Mouse (Mus musculus) heart, adult 2 months (tissue): ENCODE measurements at regions not wholly inside any gene's neighbourhood (a gene's known extent, or its start where the extent isn't known, plus 50 kb on each side); places are given as distances from the start of the nearest gene placed in this dataset.

Experiments used
- DNase-seq, 2 experiments: peaks; one replicate each; pipeline ENCODE4 v3.0.0; 2021
- H3K27ac ChIP-seq: fragments of 200-600 bp; 2 replicates; pipeline ENCODE4 v1.8.1; 2022
- H3K27me3 ChIP-seq: fragments of 200-500 bp; 2 replicates; pipeline ENCODE4 v1.6.1; 2012; ENCODE audit warnings: mild to moderate bottlenecking, low read length, inconsistent platforms, mixed read lengths; ENCODE audit not compliant: control insufficient read depth, insufficient read depth
- H3K36me3 ChIP-seq: fragments of 200-500 bp; 2 replicates; pipeline ENCODE4 v1.6.1; 2012; ENCODE audit warnings: low read length, inconsistent platforms; ENCODE audit not compliant: control insufficient read depth, insufficient read depth
- H3K4me1 ChIP-seq: fragments of 200-500 bp; 2 replicates; pipeline ENCODE4 v1.6.1; 2011; ENCODE audit warnings: low read length; ENCODE audit not compliant: control insufficient read depth, insufficient read depth
- H3K4me3 ChIP-seq: fragments of 200-600 bp; 2 replicates; pipeline ENCODE4 v1.8.1; 2022
- H3K79me2 ChIP-seq: fragments of 200-500 bp; replicated peaks from 2 replicates; pipeline ENCODE4 v1.6.1; 2012; ENCODE audit warnings: mild to moderate bottlenecking, inconsistent platforms, low read length, moderate library complexity, mixed read lengths; ENCODE audit not compliant: control insufficient read depth, insufficient read depth
- H3K9ac ChIP-seq: fragments of 200-500 bp; 2 replicates; pipeline ENCODE4 v1.6.1; 2012; ENCODE audit warnings: low read depth, mild to moderate bottlenecking, control low read depth, inconsistent platforms, low read length, mixed read lengths
- CTCF ChIP-seq: fragments of 200-600 bp; IDR thresholded peaks from 2 replicates; pipeline ENCODE4 v1.8.1; 2022; ENCODE audit warnings: antibody characterized with exemption, mild to moderate bottlenecking, moderate library complexity
- EP300 ChIP-seq: fragments of 200-500 bp; IDR thresholded peaks from 2 replicates; pipeline ENCODE4 v1.6.1; 2011; ENCODE audit warnings: low read depth, low read length, control low read depth; ENCODE audit not compliant: insufficient read depth
- POLR2A ChIP-seq: fragments of 200-500 bp; IDR thresholded peaks from 2 replicates; pipeline ENCODE4 v1.6.1; 2011; ENCODE audit warnings: mild to moderate bottlenecking, low read depth, low read length, control low read depth; ENCODE audit not compliant: insufficient read depth
- WGBS: fragments of 180-500 bp; shearing (Covaris S2); methylation state at CpG from one replicate; pipeline ENCODE4 v1.1.7; 2018; 5-methylcytosine and 5-hydroxymethylcytosine counted together
- intact Hi-C: fragments of 180-260 bp; cut with DNase I; formaldehyde crosslinking; loops from one replicate; pipeline ENCODE4 v1.15.1; 2025

DNA sequence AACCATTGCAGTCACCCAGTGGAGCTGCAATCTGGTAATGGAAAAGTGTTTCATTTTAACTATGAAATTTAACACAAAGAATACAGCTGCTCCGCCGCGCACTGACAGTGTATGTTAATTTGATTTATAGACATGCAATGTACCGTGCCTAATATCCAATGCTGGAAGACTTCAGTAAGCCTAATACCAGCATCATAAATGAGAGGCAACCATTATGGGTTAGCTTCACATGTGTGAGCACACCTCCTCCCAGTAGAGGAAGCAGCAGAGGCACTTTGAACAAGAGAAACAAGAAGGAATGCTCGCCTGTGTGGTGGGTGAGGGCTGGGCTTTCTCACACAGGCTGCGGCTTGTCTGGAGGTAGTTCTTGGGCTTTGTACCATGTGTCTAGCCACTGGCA lies 519.7 kb downstream of the Slc4a3 start:
- DNase-seq: no peak
- intact Hi-C loops: no loop called here
- Histone ChIP-seq H3K79me2 (no peaks in the 10 kb centered on the region), H3K9ac (no peak overlapping the region), H3K4me3 (no peak overlapping the region), H3K4me1 (0 out of 2 replicates have a peak, but pooled peaks cover 2% of the 10 kb centered on the region), H3K36me3 (no peaks in the 10 kb centered on the region), H3K27me3 (no peaks in the 10 kb centered on the region), H3K27ac (no peak overlapping the region)
- TF ChIP-seq POLR2A (no peak), EP300 (no peak), CTCF (no peak)
- 93% methylated on average over 6 of the region's 6 CpGs for WGBS

- no peak overlapping the region for H3K27ac ChIP-seq
- H3K27me3 ChIP-seq: no peaks in the 10 kb centered on the region
- DNase-seq: peak in 1 of 2 experiments; percentile 13
- no peak for TF ChIP-seq POLR2A
- no peaks in the 10 kb centered on the region for H3K36me3 ChIP-seq
- H3K4me3 ChIP-seq: no peak overlapping the region
- no peak overlapping the region for H3K9ac ChIP-seq
- 66% methylated on average over 16 of the region's 16 CpGs for WGBS
- peaks cover 5% of the 10 kb centered on the region for H3K4me1 ChIP-seq
- intact Hi-C loops: no loop called here
- no peaks in the 10 kb centered on the region for H3K79me2 ChIP-seq
Observed at GRCm38 (mm10) chr1:76070831-76071321, 524.8 kb downstream of the Slc4a3 start.

GRCm38 (mm10) chr1:76075213-76075612 lies 529.1 kb downstream of the Slc4a3 start:
- DNase-seq: no peak
- Histone ChIP-seq H3K27me3 (no peaks in the 10 kb centered on the region), H3K36me3 (peaks cover 3% of the 10 kb centered on the region; the same call in 1 of the 2 replicates), H3K9ac (no peak overlapping the region), H3K27ac (no peak overlapping the region; the same call in 1 of the 2 replicates), H3K79me2 (no peaks in the 10 kb centered on the region), H3K4me1 (peaks cover 5% of the 10 kb centered on the region), H3K4me3 (no peak overlapping the region)
- intact Hi-C loops: no loop called here
- TF ChIP-seq POLR2A: no peak
- TF ChIP-seq CTCF: no peak
- TF ChIP-seq EP300: no peak
- 47% methylated on average over 3 of the region's 3 CpGs for WGBS

GRCm38 (mm10) chr1:76075685-76076455 lies 529.8 kb downstream of the Slc4a3 start:
- no peak overlapping the region for H3K27ac ChIP-seq

GRCm38 (mm10) chr1:76080241-76080640 lies 534.2 kb downstream of the Slc4a3 start:
- Histone ChIP-seq H3K9ac (no peak overlapping the region), H3K4me3 (no peak overlapping the region), H3K36me3 (peaks cover 5% of the 10 kb centered on the region; the same call in 1 of the 2 replicates), H3K27ac (peak overlapping the region; percentile 5; the same call in 1 of the 2 replicates), H3K4me1 (peaks cover 1% of the 10 kb centered on the region; the same call in 1 of the 2 replicates), H3K79me2 (no peaks in the 10 kb centered on the region), H3K27me3 (no peaks in the 10 kb centered on the region)
- no peak for DNase-seq
- 55% methylated on average over 6 of the region's 6 CpGs for WGBS
- intact Hi-C loops: no loop called here
- TF ChIP-seq POLR2A (no peak), CTCF (no peak), EP300 (no peak)

More at GRCm38 (mm10) chr1:76075685-76076455, 529.8 kb downstream of the Slc4a3 start:
- DNase-seq: no peak
- TF ChIP-seq CTCF: no peak
- TF ChIP-seq EP300: no peak
- TF ChIP-seq POLR2A: no peak
- no peaks in the 10 kb centered on the region for H3K27me3 ChIP-seq
- no peak overlapping the region for H3K4me3 ChIP-seq
- peaks cover 5% of the 10 kb centered on the region for H3K4me1 ChIP-seq
- H3K36me3 ChIP-seq: peaks cover 5% of the 10 kb centered on the region; the same call in 1 of the 2 replicates
- H3K79me2 ChIP-seq: no peaks in the 10 kb centered on the region
- H3K9ac ChIP-seq: no peak overlapping the region
- WGBS: 66% methylated on average over 10 of the region's 10 CpGs
- intact Hi-C loops: no loop called here

GRCm38 (mm10) chr1:76081700-76082099 lies 535.6 kb downstream of the Slc4a3 start:
- H3K9ac ChIP-seq: no peak overlapping the region
- H3K4me3 ChIP-seq: no peak overlapping the region
- H3K36me3 ChIP-seq: peaks cover 5% of the 10 kb centered on the region; the same call in 1 of the 2 replicates
- WGBS: 63% methylated on average over 4 of the region's 4 CpGs
- H3K27me3 ChIP-seq: no peaks in the 10 kb centered on the region
- peaks cover 1% of the 10 kb centered on the region; the same call in 1 of the 2 replicates for H3K4me1 ChIP-seq
- no peak overlapping the region for H3K27ac ChIP-seq
- TF ChIP-seq POLR2A (no peak), CTCF (no peak), EP300 (no peak)
- DNase-seq: no peak
- no peaks in the 10 kb centered on the region for H3K79me2 ChIP-seq
- intact Hi-C loops: no loop called here
